Mouse (Mus musculus) CH12.LX (cell line): Measurements from ENCODE around the gene Tes3-ps. TPM values are rescaled to one million over a fixed set of nuclear protein-coding genes. Genes with fewer than 3 reads are reported as not detected.

ENCODE experiments used
- DNase-seq: peaks from one replicate; pipeline ENCODE4 v3.0.0-alpha.2; 2013; ENCODE audit errors: extremely low read depth
- H3K27ac ChIP-seq: 2 replicates; pipeline ENCODE4 v1.5.1; 2012; ENCODE audit warnings: low read depth, mild to moderate bottlenecking, control low read depth, moderate library complexity; ENCODE audit not compliant: insufficient read depth
- H3K27me3 ChIP-seq: replicated peaks from 2 replicates; pipeline ENCODE3; 2012; ENCODE audit warnings: inconsistent platforms
- H3K36me3 ChIP-seq, 2 experiments: replicated peaks in 1 of 2; 2 replicates each; pipeline versions ENCODE3 to v1.6.1; 2012; ENCODE audit warnings: inconsistent platforms in 1 of 2, low read length in 1 of 2, mild to moderate bottlenecking in 1 of 2, mixed read lengths in 1 of 2, moderate library complexity in 1 of 2; ENCODE audit not compliant: control insufficient read depth in 1 of 2, insufficient read depth in 1 of 2
- H3K4me1 ChIP-seq, 2 experiments: 2 replicates each; pipeline ENCODE4 v1.6.1; 2012; ENCODE audit warnings: inconsistent platforms in 1 of 2, moderate library complexity in 1 of 2; ENCODE audit not compliant: insufficient read depth in 2 of 2, control insufficient read depth in 1 of 2
- H3K4me2 ChIP-seq: 2 replicates; pipeline ENCODE4 v1.6.1; 2012; ENCODE audit warnings: low read depth, mild to moderate bottlenecking, control low read depth; ENCODE audit not compliant: poor library complexity, insufficient read depth, severe bottlenecking
- H3K4me3 ChIP-seq, 3 experiments: fragments of 150-350 bp in 1 of 3; sonication (generic) in 1 of 3; replicated peaks in 1 of 3; 2 replicates each; pipeline versions ENCODE3 to v1.5.1; 2011 to 2012; ENCODE audit warnings: low read depth in 2 of 3, low read length in 2 of 3, mild to moderate bottlenecking in 2 of 3, moderate library complexity in 2 of 3, control low read depth in 1 of 3, improper control_type of control experiment in 1 of 3, inconsistent platforms in 1 of 3, mixed read lengths in 1 of 3; ENCODE audit not compliant: poor library complexity in 1 of 3
- H3K79me2 ChIP-seq: replicated peaks from 2 replicates; pipeline ENCODE4 v1.6.1; 2012; ENCODE audit warnings: mild to moderate bottlenecking, moderate library complexity; ENCODE audit not compliant: control insufficient read depth, poor library complexity, insufficient read depth, severe bottlenecking; ENCODE audit errors: extremely low read depth
- H3K9ac ChIP-seq: 2 replicates; pipeline ENCODE4 v1.6.1; 2012; ENCODE audit warnings: low read depth, mild to moderate bottlenecking, control low read depth, moderate library complexity; ENCODE audit not compliant: insufficient read depth
- H3K9me3 ChIP-seq: replicated peaks from 2 replicates; pipeline ENCODE3; 2012; ENCODE audit warnings: low read length, inconsistent platforms, mixed read lengths
- BHLHE40 ChIP-seq: IDR thresholded peaks from 2 replicates; pipeline ENCODE4 v1.6.1; 2011; ENCODE audit warnings: mild to moderate bottlenecking, low read depth, low read length, improper control_type of control experiment
- CHD1 ChIP-seq: IDR thresholded peaks from 2 replicates; pipeline ENCODE4 v1.6.1; 2012; ENCODE audit warnings: low read depth, low read length, improper control_type of control experiment, inconsistent platforms
- CTCF ChIP-seq, 2 experiments: IDR thresholded peaks in 1 of 2; conservative IDR thresholded peaks in 1 of 2; 2 replicates each; pipeline ENCODE4 v1.5.1; 2011 to 2012; ENCODE audit warnings: low read depth in 2 of 2, low read length in 2 of 2, improper control_type of control experiment in 1 of 2, inconsistent platforms in 1 of 2, mild to moderate bottlenecking in 1 of 2, moderate library complexity in 1 of 2
- E2F4 ChIP-seq: IDR thresholded peaks from 2 replicates; pipeline ENCODE4 v1.6.1; 2011; ENCODE audit warnings: low read depth, low read length, improper control_type of control experiment; ENCODE audit not compliant: insufficient replicate concordance
- ETS1 ChIP-seq: conservative IDR thresholded peaks from 2 replicates; pipeline ENCODE4 v1.6.1; 2012; ENCODE audit warnings: low read depth, mild to moderate bottlenecking, inconsistent platforms, low read length, improper control_type of control experiment, moderate library complexity
- IRF4 ChIP-seq: IDR thresholded peaks from 2 replicates; pipeline ENCODE4 v1.6.1; 2014; ENCODE audit warnings: low read depth, mild to moderate bottlenecking, inconsistent platforms, low read length, improper control_type of control experiment
- JUND ChIP-seq: conservative IDR thresholded peaks from 2 replicates; pipeline ENCODE4 v1.6.1; 2011; ENCODE audit warnings: low read depth, low read length, improper control_type of control experiment
- KAT2A ChIP-seq: IDR thresholded peaks from 2 replicates; pipeline ENCODE4 v1.6.1; 2012; ENCODE audit warnings: low read length, improper control_type of control experiment, inconsistent platforms; ENCODE audit not compliant: insufficient replicate concordance
- MAFK ChIP-seq: IDR thresholded peaks from 2 replicates; pipeline ENCODE4 v1.6.1; 2011; ENCODE audit warnings: low read length, improper control_type of control experiment; ENCODE audit not compliant: insufficient replicate concordance
- MXI1 ChIP-seq: IDR thresholded peaks from 2 replicates; pipeline ENCODE4 v1.6.1; 2011; ENCODE audit warnings: mild to moderate bottlenecking, low read depth, low read length, improper control_type of control experiment
- MYC ChIP-seq: IDR thresholded peaks from 2 replicates; pipeline ENCODE4 v1.6.1; 2011; ENCODE audit warnings: low read depth, mild to moderate bottlenecking, improper control_type of control experiment, low read length
- NELFE ChIP-seq: IDR thresholded peaks from 2 replicates; pipeline ENCODE4 v1.6.1; 2011; ENCODE audit warnings: low read depth, low read length, improper control_type of control experiment
- PAX5 ChIP-seq: IDR thresholded peaks from 2 replicates; pipeline ENCODE4 v1.6.1; 2012; ENCODE audit warnings: low read length, inconsistent platforms, mixed read lengths
- RAD21 ChIP-seq: IDR thresholded peaks from 2 replicates; pipeline ENCODE4 v1.6.1; 2011; ENCODE audit warnings: low read depth, mild to moderate bottlenecking, low read length, improper control_type of control experiment, moderate library complexity
- RCOR1 ChIP-seq: conservative IDR thresholded peaks from 2 replicates; pipeline ENCODE4 v1.6.1; 2012; ENCODE audit warnings: low read depth, mild to moderate bottlenecking, inconsistent platforms, low read length, improper control_type of control experiment
- TCF12 ChIP-seq: IDR thresholded peaks from 2 replicates; pipeline ENCODE4 v1.6.1; 2014; ENCODE audit warnings: low read depth, mild to moderate bottlenecking, inconsistent platforms, low read length, improper control_type of control experiment
- UBTF ChIP-seq: IDR thresholded peaks from 2 replicates; pipeline ENCODE4 v1.6.1; 2012; ENCODE audit warnings: low read depth, mild to moderate bottlenecking, inconsistent platforms, low read length, improper control_type of control experiment, moderate library complexity
- USF2 ChIP-seq: conservative IDR thresholded peaks from 2 replicates; pipeline ENCODE4 v1.6.1; 2011; ENCODE audit warnings: low read depth, low read length, improper control_type of control experiment
- ZC3H11A ChIP-seq: IDR thresholded peaks from 2 replicates; pipeline ENCODE4 v1.6.1; 2012; ENCODE audit warnings: low read depth, mild to moderate bottlenecking, inconsistent platforms, low read length, improper control_type of control experiment
- ZKSCAN1 ChIP-seq: IDR thresholded peaks from 2 replicates; pipeline ENCODE4 v1.6.1; 2012; ENCODE audit warnings: low read depth, inconsistent platforms, low read length, improper control_type of control experiment, borderline replicate concordance
- ZMIZ1 ChIP-seq: IDR thresholded peaks from 2 replicates; pipeline ENCODE4 v1.6.1; 2012; ENCODE audit warnings: low read depth, mild to moderate bottlenecking, inconsistent platforms, low read length, improper control_type of control experiment
- ZNF384 ChIP-seq: IDR thresholded peaks from 2 replicates; pipeline ENCODE4 v1.6.1; 2012; ENCODE audit warnings: low read depth, low read length, improper control_type of control experiment, inconsistent platforms
- dilution Hi-C: fragments of 300-500 bp; cut with MboI; formaldehyde crosslinking; loops from 2 replicates; pipeline ENCODE4 v1.14.3; 2020; ENCODE audit warnings: low sequenced_read_pairs; ENCODE audit not compliant: extremely low pct_unique_long_range_greater_than_20kb, extremely low pct_ligation_motif_present
- in situ Hi-C: fragments of 300-500 bp; cut with MboI; formaldehyde crosslinking; loops from 3 replicates; pipeline ENCODE4 v1.14.3; 2019; ENCODE audit warnings: low sequenced_read_pairs, low pct_ligation_motif_present, low pct_unique_long_range_greater_than_20kb, mixed read lengths
- polyA plus RNA-seq: library from polyadenylated mRNA; unstranded; fragments of >175 nt; gene quantifications from 2 replicates; pipeline ENCODE4 v1.2.1, GENCODE M21; 2012; ENCODE audit warnings: low read depth; ENCODE audit not compliant: insufficient read length
- total RNA-seq, 2 experiments: library from RNA; depleted of rRNA; stranded (reverse); fragments of 300-350 nt in 1 of 2; fragments of >200 nt in 1 of 2; gene quantifications; 2 replicates each; pipeline ENCODE4 v1.2.3; 2012 to 2014

The Tes3-ps gene
- total and polyA plus RNA-seq, 3 experiments, result 0.25 to 2.3 (median 1.6) TPM

DNA sequence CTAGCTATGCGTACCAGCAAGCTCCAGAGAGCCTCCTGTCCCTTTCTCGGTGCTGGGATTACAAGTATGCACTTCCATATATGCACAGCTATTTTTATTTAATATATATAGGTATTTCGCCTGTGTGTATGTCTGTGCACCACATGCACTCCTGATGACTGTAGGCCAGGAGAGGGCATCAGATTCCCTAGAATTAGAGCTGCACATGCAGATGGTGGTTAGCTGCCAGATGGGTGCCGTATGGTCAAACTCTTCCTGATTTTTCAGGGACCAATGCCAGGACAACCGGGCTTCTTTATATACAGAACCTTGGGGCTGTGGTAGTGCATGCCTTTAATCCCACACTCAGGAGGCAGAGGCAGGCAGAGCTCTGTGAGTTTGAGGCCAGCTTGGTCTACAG is 24.1 kb upstream of the Tes3-ps start:
- Histone ChIP-seq H3K9me3 (no peaks in the 10 kb centered on the region), H3K36me3 (peaks cover 14 to 39% of the 10 kb centered on the region in 2 experiments), H3K4me1 (peaks cover 7 to 21% of the 10 kb centered on the region in 2 experiments), H3K27ac (no peak overlapping the region), H3K4me2 (no peak overlapping the region), H3K27me3 (no peaks in the 10 kb centered on the region), H3K79me2 (no peaks in the 10 kb centered on the region)
- no peak for DNase-seq
- in situ Hi-C loops (no loop called here), dilution Hi-C loops (no loop called here)
- TF ChIP-seq RCOR1, result no peak
- no peak for TF ChIP-seq E2F4
- no peak for TF ChIP-seq MAFK
- no peak for TF ChIP-seq ZNF384
- no peak for TF ChIP-seq IRF4
- TF ChIP-seq ZC3H11A, result no peak
- no peak for TF ChIP-seq KAT2A
- no peak for TF ChIP-seq CTCF (conservative IDR thresholded peaks at IDR 0.05 in 1 of 2, IDR thresholded peaks at IDR 0.05 in 1 of 2; ENCODE audit: low read depth in 2 of 2, low read length in 2 of 2)
- no peak for TF ChIP-seq PAX5
- no peak for TF ChIP-seq JUND
- TF ChIP-seq BHLHE40, result no peak
- no peak for TF ChIP-seq USF2
- no peak for TF ChIP-seq RAD21
- TF ChIP-seq MXI1, result no peak
- TF ChIP-seq, all 38 proteins: peak for 0
- no peak overlapping the region for H3K9ac ChIP-seq
- no peak overlapping the region for H3K4me3 ChIP-seq

DNA sequence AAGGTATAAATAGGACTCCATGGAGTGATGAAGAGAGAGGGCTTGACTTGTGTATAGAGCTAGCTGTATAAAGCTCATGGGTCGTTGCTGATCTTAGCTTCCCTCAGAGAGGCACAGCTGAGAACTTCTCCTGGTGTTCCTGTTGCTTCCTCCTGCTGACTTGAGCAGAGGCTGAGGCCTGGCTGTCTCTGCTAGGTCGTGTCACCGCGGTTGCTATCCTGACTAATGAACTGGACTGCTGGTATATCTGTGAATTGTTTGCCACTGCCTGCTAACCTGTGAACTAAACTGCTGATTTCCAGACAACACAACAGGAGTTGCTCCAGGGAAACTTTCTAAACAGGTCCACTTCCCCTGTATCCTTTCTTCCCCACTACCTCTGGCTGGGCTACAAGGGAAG is 22.8 kb upstream of the Tes3-ps start:
- Histone ChIP-seq H3K9ac (no peak overlapping the region), H3K27me3 (no peaks in the 10 kb centered on the region), H3K4me3 (no peak overlapping the region), H3K36me3 (peaks cover 1 to 27% of the 10 kb centered on the region in 2 experiments), H3K9me3 (no peaks in the 10 kb centered on the region), H3K4me2 (no peak overlapping the region), H3K79me2 (no peaks in the 10 kb centered on the region), H3K4me1 (peaks cover 7 to 21% of the 10 kb centered on the region in 2 experiments), H3K27ac (no peak overlapping the region)
- no peak for DNase-seq
- in situ Hi-C loops (no loop called here), dilution Hi-C loops (no loop called here)
- TF ChIP-seq MXI1 (no peak), UBTF (no peak), NELFE (no peak), ZC3H11A (no peak), ZKSCAN1 (no peak), ETS1 (no peak), IRF4 (no peak), PAX5 (no peak), MYC (no peak), ZMIZ1 (no peak), CHD1 (no peak), TCF12 (no peak)
